Mouse (Mus musculus) MEL (cell line): ENCODE data around the gene Kcne2. TPM values are rescaled to one million over a fixed set of nuclear protein-coding genes. Genes with fewer than 3 reads are reported as not detected.

Experiments used
- DNase-seq: peaks from one replicate; pipeline ENCODE4 v3.0.0; 2011; ENCODE audit warnings: low read depth, low spot score
- H3K27ac ChIP-seq: 2 replicates; pipeline ENCODE4 v1.5.1; 2012; ENCODE audit warnings: low read depth, mild to moderate bottlenecking, control low read depth, low read length, moderate library complexity; ENCODE audit not compliant: control insufficient read depth
- H3K27me3 ChIP-seq, 2 experiments: fragments of 150-350 bp in 1 of 2; sonication (generic) in 1 of 2; 2 replicates each; pipeline ENCODE4 v1.6.1; 2012; ENCODE audit warnings: low read length in 2 of 2, mild to moderate bottlenecking in 2 of 2, improper control_type of control experiment in 1 of 2, moderate library complexity in 1 of 2; ENCODE audit not compliant: insufficient read depth in 2 of 2, control insufficient read depth in 1 of 2
- H3K36me3 ChIP-seq, 2 experiments: 2 replicates each; pipeline ENCODE4 v1.6.1; 2012 to 2014; ENCODE audit warnings: low read length in 2 of 2, improper control_type of control experiment in 1 of 2, inconsistent platforms in 1 of 2, mild to moderate bottlenecking in 1 of 2; ENCODE audit not compliant: insufficient read depth in 2 of 2, control insufficient read depth in 1 of 2
- H3K4me1 ChIP-seq, 2 experiments: fragments of 150-350 bp in 1 of 2; sonication (generic) in 1 of 2; 2 replicates each; pipeline ENCODE4 v1.6.1; 2012; ENCODE audit warnings: low read length in 2 of 2, improper control_type of control experiment in 1 of 2, mild to moderate bottlenecking in 1 of 2; ENCODE audit not compliant: insufficient read depth in 2 of 2, control insufficient read depth in 1 of 2
- H3K4me3 ChIP-seq, 2 experiments: fragments of 150-350 bp in 1 of 2; sonication (generic) in 1 of 2; 2 replicates each; pipeline ENCODE4 v1.5.1; 2012; ENCODE audit warnings: low read depth in 2 of 2, low read length in 2 of 2, mild to moderate bottlenecking in 2 of 2, moderate library complexity in 2 of 2, control low read depth in 1 of 2, improper control_type of control experiment in 1 of 2; ENCODE audit not compliant: control insufficient read depth in 1 of 2, insufficient read depth in 1 of 2
- H3K79me2 ChIP-seq: 2 replicates; pipeline ENCODE4 v1.6.1; 2012; ENCODE audit warnings: mild to moderate bottlenecking, low read length, moderate library complexity; ENCODE audit not compliant: control insufficient read depth, poor library complexity, insufficient read depth
- H3K9ac ChIP-seq: 2 replicates; pipeline ENCODE4 v1.6.1; 2012; ENCODE audit warnings: low read depth, mild to moderate bottlenecking, control low read depth, low read length, moderate library complexity; ENCODE audit not compliant: control insufficient read depth, poor library complexity, severe bottlenecking
- H3K9me3 ChIP-seq: fragments of 150-350 bp; sonication (generic); replicated peaks from 2 replicates; pipeline ENCODE4 v1.6.1; 2012; ENCODE audit warnings: mild to moderate bottlenecking, low read length, improper control_type of control experiment, moderate library complexity; ENCODE audit not compliant: insufficient read depth
- BHLHE40 ChIP-seq: IDR thresholded peaks from 2 replicates; pipeline ENCODE4 v1.6.1; 2012; ENCODE audit warnings: low read depth, mild to moderate bottlenecking, inconsistent platforms, low read length, improper control_type of control experiment, borderline replicate concordance
- CHD1 ChIP-seq: IDR thresholded peaks from 2 replicates; pipeline ENCODE4 v1.6.1; 2012; ENCODE audit warnings: low read depth, mild to moderate bottlenecking, inconsistent platforms, low read length, improper control_type of control experiment
- CHD2 ChIP-seq: IDR thresholded peaks from 2 replicates; pipeline ENCODE4 v1.6.1; 2011; ENCODE audit warnings: low read length, improper control_type of control experiment
- CTCF ChIP-seq, 3 experiments: IDR thresholded peaks in 2 of 3; conservative IDR thresholded peaks in 1 of 3; 2 replicates each; pipeline ENCODE4 v1.5.1; 2011 to 2012; ENCODE audit warnings: low read length in 3 of 3, low read depth in 2 of 3, mild to moderate bottlenecking in 2 of 3, improper control_type of control experiment in 1 of 3, inconsistent platforms in 1 of 3, mixed read lengths in 1 of 3, moderate library complexity in 1 of 3; ENCODE audit not compliant: control insufficient read depth in 1 of 3, insufficient read depth in 1 of 3, poor library complexity in 1 of 3, severe bottlenecking in 1 of 3
- ELF1 ChIP-seq: IDR thresholded peaks from 2 replicates; pipeline ENCODE4 v1.6.1; 2014; ENCODE audit warnings: low read depth, mild to moderate bottlenecking, inconsistent platforms, low read length, improper control_type of control experiment, moderate library complexity
- EP300 ChIP-seq, 2 experiments: IDR thresholded peaks; 2 replicates each; pipeline ENCODE4 v1.6.1; 2011; ENCODE audit warnings: improper control_type of control experiment in 2 of 2, low read length in 2 of 2, low read depth in 1 of 2, mild to moderate bottlenecking in 1 of 2
- GABPA ChIP-seq: IDR thresholded peaks from 2 replicates; pipeline ENCODE4 v1.6.1; 2012; ENCODE audit warnings: low read depth, mild to moderate bottlenecking, inconsistent platforms, low read length, improper control_type of control experiment, moderate library complexity
- GATA1 ChIP-seq: IDR thresholded peaks from 2 replicates; pipeline ENCODE4 v1.6.1; 2011; ENCODE audit warnings: low read depth, low read length, improper control_type of control experiment
- HCFC1 ChIP-seq: IDR thresholded peaks from 2 replicates; pipeline ENCODE4 v1.6.1; 2012; ENCODE audit warnings: low read depth, mild to moderate bottlenecking, inconsistent platforms, low read length, improper control_type of control experiment, moderate library complexity
- JUND ChIP-seq: IDR thresholded peaks from 2 replicates; pipeline ENCODE4 v1.6.1; 2011; ENCODE audit warnings: low read depth, mild to moderate bottlenecking, improper control_type of control experiment, low read length
- KAT2A ChIP-seq: conservative IDR thresholded peaks from 2 replicates; pipeline ENCODE4 v1.6.1; 2012; ENCODE audit warnings: low read depth, low read length, improper control_type of control experiment, inconsistent platforms
- MAFK ChIP-seq: IDR thresholded peaks from 2 replicates; pipeline ENCODE4 v1.6.1; 2011; ENCODE audit warnings: low read depth, mild to moderate bottlenecking, low read length, improper control_type of control experiment, borderline replicate concordance
- MAX ChIP-seq: IDR thresholded peaks from 2 replicates; pipeline ENCODE4 v1.6.1; 2011; ENCODE audit warnings: low read length, improper control_type of control experiment
- MAZ ChIP-seq: IDR thresholded peaks from 2 replicates; pipeline ENCODE4 v1.6.1; 2012; ENCODE audit warnings: low read depth, mild to moderate bottlenecking, inconsistent platforms, low read length, improper control_type of control experiment
- MEF2A ChIP-seq: IDR thresholded peaks from 2 replicates; pipeline ENCODE4 v1.6.1; 2014; ENCODE audit warnings: low read depth, mild to moderate bottlenecking, inconsistent platforms, low read length, improper control_type of control experiment; ENCODE audit not compliant: poor library complexity, insufficient replicate concordance, severe bottlenecking; ENCODE audit errors: extremely low read depth
- MYC ChIP-seq: IDR thresholded peaks from 2 replicates; pipeline ENCODE4 v1.6.1; 2011; ENCODE audit warnings: low read depth, mild to moderate bottlenecking, low read length, improper control_type of control experiment, moderate library complexity
- NELFE ChIP-seq: IDR thresholded peaks from 2 replicates; pipeline ENCODE4 v1.6.1; 2011; ENCODE audit warnings: low read depth, low read length, improper control_type of control experiment
- NRF1 ChIP-seq: IDR thresholded peaks from 2 replicates; pipeline ENCODE4 v1.6.1; 2014; ENCODE audit warnings: low read depth, mild to moderate bottlenecking, inconsistent platforms, low read length, improper control_type of control experiment, moderate library complexity; ENCODE audit not compliant: poor library complexity, insufficient read depth, severe bottlenecking
- POLR2A ChIP-seq, 2 experiments: IDR thresholded peaks; 2 replicates each; pipeline ENCODE4 v1.6.1; 2011 to 2012; ENCODE audit warnings: low read length in 2 of 2, mild to moderate bottlenecking in 2 of 2, control low read depth in 1 of 2, improper control_type of control experiment in 1 of 2, low read depth in 1 of 2, moderate library complexity in 1 of 2; ENCODE audit not compliant: control insufficient read depth in 1 of 2, insufficient read depth in 1 of 2, poor library complexity in 1 of 2
- POLR2AphosphoS2 ChIP-seq: IDR thresholded peaks from 2 replicates; pipeline ENCODE4 v1.6.1; 2011; ENCODE audit warnings: low read length, improper control_type of control experiment
- POLR2AphosphoS5 ChIP-seq: IDR thresholded peaks from 2 replicates; pipeline ENCODE4 v1.6.1; 2012; ENCODE audit warnings: low read depth, borderline replicate concordance, mild to moderate bottlenecking, inconsistent platforms, low read length, moderate library complexity, mixed read lengths
- RAD21 ChIP-seq: IDR thresholded peaks from 2 replicates; pipeline ENCODE4 v1.6.1; 2011; ENCODE audit warnings: mild to moderate bottlenecking, low read depth, low read length, improper control_type of control experiment
- RCOR1 ChIP-seq: IDR thresholded peaks from 2 replicates; pipeline ENCODE4 v1.6.1; 2012; ENCODE audit warnings: low read depth, mild to moderate bottlenecking, inconsistent platforms, low read length, improper control_type of control experiment
- SIN3A ChIP-seq: IDR thresholded peaks from 2 replicates; pipeline ENCODE4 v1.6.1; 2012; ENCODE audit warnings: low read length, improper control_type of control experiment, inconsistent platforms
- SMC3 ChIP-seq: IDR thresholded peaks from 2 replicates; pipeline ENCODE4 v1.6.1; 2011; ENCODE audit warnings: low read depth, low read length, improper control_type of control experiment
- TAL1 ChIP-seq: IDR thresholded peaks from 2 replicates; pipeline ENCODE4 v1.6.1; 2012; ENCODE audit warnings: mild to moderate bottlenecking, inconsistent platforms, low read length, moderate library complexity, mixed read lengths
- TBP ChIP-seq: IDR thresholded peaks from 2 replicates; pipeline ENCODE4 v1.8.0; 2011; ENCODE audit warnings: low read depth, low read length, improper control_type of control experiment
- TCF12 ChIP-seq: IDR thresholded peaks from 2 replicates; pipeline ENCODE4 v1.6.1; 2014; ENCODE audit warnings: low read depth, mild to moderate bottlenecking, inconsistent platforms, low read length, improper control_type of control experiment, moderate library complexity
- UBTF ChIP-seq: IDR thresholded peaks from 2 replicates; pipeline ENCODE4 v1.6.1; 2012; ENCODE audit warnings: low read depth, mild to moderate bottlenecking, inconsistent platforms, low read length, improper control_type of control experiment, moderate library complexity, borderline replicate concordance; ENCODE audit not compliant: insufficient read depth
- USF1 ChIP-seq: IDR thresholded peaks from 2 replicates; pipeline ENCODE4 v1.6.1; 2014; ENCODE audit warnings: low read depth, mild to moderate bottlenecking, inconsistent platforms, low read length, improper control_type of control experiment, moderate library complexity
- USF2 ChIP-seq, 2 experiments: IDR thresholded peaks; 2 replicates each; pipeline ENCODE4 v1.6.1; 2011 to 2012; ENCODE audit warnings: improper control_type of control experiment in 2 of 2, low read length in 2 of 2, borderline replicate concordance in 1 of 2, inconsistent platforms in 1 of 2, low read depth in 1 of 2, mild to moderate bottlenecking in 1 of 2; ENCODE audit not compliant: insufficient read depth in 1 of 2
- ZC3H11A ChIP-seq: IDR thresholded peaks from 2 replicates; pipeline ENCODE4 v1.6.1; 2012; ENCODE audit warnings: low read depth, mild to moderate bottlenecking, inconsistent platforms, low read length, improper control_type of control experiment
- ZKSCAN1 ChIP-seq: IDR thresholded peaks from 2 replicates; pipeline ENCODE4 v1.6.1; 2012; ENCODE audit warnings: low read depth, mild to moderate bottlenecking, inconsistent platforms, low read length, improper control_type of control experiment, moderate library complexity
- ZMIZ1 ChIP-seq: IDR thresholded peaks from 2 replicates; pipeline ENCODE4 v1.6.1; 2012; ENCODE audit warnings: low read depth, mild to moderate bottlenecking, inconsistent platforms, low read length, improper control_type of control experiment, moderate library complexity
- ZNF384 ChIP-seq: IDR thresholded peaks from 2 replicates; pipeline ENCODE4 v1.6.1; 2012; ENCODE audit warnings: low read depth, mild to moderate bottlenecking, inconsistent platforms, low read length, improper control_type of control experiment
- polyA plus RNA-seq, 2 experiments: library from polyadenylated mRNA; stranded (reverse) in 1 of 2; unstranded in 1 of 2; fragments of >175 nt in 1 of 2; fragments of >200 nt in 1 of 2; gene quantifications; 2 replicates each; pipeline versions ENCODE4 v1.2.1 to v1.2.4; 2012; ENCODE audit warnings: low replicate concordance in 2 of 2, low read depth in 1 of 2; ENCODE audit not compliant: insufficient read length in 2 of 2, insufficient read depth in 1 of 2, missing spikeins in 1 of 2
- total RNA-seq: library from RNA; depleted of rRNA; stranded (reverse); fragments of 300-350 nt; gene quantifications from 2 replicates; pipeline ENCODE4 v1.2.3, GENCODE M21; 2012

The Kcne2 gene
- total and polyA plus RNA-seq, 3 experiments: 0.06 TPM; not detected in 2

- 0 out of 2 replicates have a peak overlapping the region, but pooled peaks have one; percentile 3 for H3K9ac ChIP-seq
- H3K4me3 ChIP-seq: peak overlapping the region; percentile 35 to 47
- DNase-seq: peak; percentile 91
- peaks cover 0 to 6% of the 10 kb centered on the region in 2 experiments; a peak in 1 of 4 replicates for H3K36me3 ChIP-seq
- no peaks in the 10 kb centered on the region for H3K79me2 ChIP-seq
- no peaks in the 10 kb centered on the region for H3K27me3 ChIP-seq
- peaks cover 0 to 5% of the 10 kb centered on the region in 2 experiments; a peak in 3 of 4 replicates for H3K4me1 ChIP-seq
- H3K9me3 ChIP-seq: no peaks in the 10 kb centered on the region
- H3K27ac ChIP-seq: no peak overlapping the region
- TF ChIP-seq ZMIZ1 (no peak), GATA1 (peak; percentile 86), USF2 (IDR thresholded peaks at IDR 0.05; ENCODE audit: borderline replicate concordance in 1 of 2, insufficient read depth in 1 of 2, low read depth in 1 of 2, low read length in 2 of 2) (no peak), ZKSCAN1 (no peak), ELF1 (no peak), SIN3A (0 out of 2 replicates have a peak, but pooled peaks have one; percentile 51), UBTF (no peak), HCFC1 (peak; percentile 56; the same call in 1 of the 2 replicates), NRF1 (peak; percentile 77), BHLHE40 (0 out of 2 replicates have a peak, but pooled peaks have one; percentile 3), MAZ (no peak), MAX (no peak), TBP (no peak), CTCF (IDR thresholded peaks at IDR 0.05 in 2 of 3, conservative IDR thresholded peaks at IDR 0.05 in 1 of 3; ENCODE audit: control insufficient read depth in 1 of 3, insufficient read depth in 1 of 3, low read depth in 2 of 3, low read length in 3 of 3, poor library complexity in 1 of 3, severe bottlenecking in 1 of 3) (peak; percentile 77 to 84 (median 80)), JUND (no peak), SMC3 (peak; percentile 90), POLR2A (IDR thresholded peaks at IDR 0.05; ENCODE audit: control insufficient read depth in 1 of 2, insufficient read depth in 1 of 2, low read depth in 1 of 2, low read length in 2 of 2, poor library complexity in 1 of 2) (no peak), TAL1 (peak; percentile 66), GABPA (no peak), KAT2A (no peak), POLR2AphosphoS2 (no peak), MEF2A (no peak), CHD1 (no peak), MYC (0 out of 2 replicates have a peak, but pooled peaks have one; percentile 32), RCOR1 (peak; percentile 45; the same call in 1 of the 2 replicates), USF1 (no peak), MAFK (no peak), EP300 (IDR thresholded peaks at IDR 0.05; ENCODE audit: low read depth in 1 of 2, low read length in 2 of 2) (peak; percentile 68 to 78), RAD21 (peak; percentile 72), NELFE (no peak), ZNF384 (peak; percentile 52), TCF12 (peak; percentile 86), POLR2AphosphoS5 (no peak), CHD2 (no peak), ZC3H11A (peak; percentile 58)
Observed at GRCm38 (mm10) chr16:92340612-92341511, 48.7 kb downstream of the Kcne2 start.
